In genomic region chr13:9846543-9847434, GRCm38 (mm10) we compare ENCODE assay signal across 8 mouse cellular contexts.
DNase-seq lines count a peak whose midpoint lies in the region; ATAC-seq and TF ChIP-seq lines count a peak whose summit lies in the region.

No protein-coding gene starts in this region.

- no peak overlapping the region for H3K9ac ChIP-seq in CH12.LX (ENCODE audit: insufficient read depth, low read depth)
- H3K9ac ChIP-seq in lung, embryonic 15.5 days: no peak overlapping the region

- no peak for TF ChIP-seq EP300 in CH12.LX (IDR thresholded peaks at IDR 0.05; ENCODE audit: low read length)

- dilution Hi-C loops in CH12.LX (cut with MboI; ENCODE audit: extremely low pct_ligation_motif_present, extremely low pct_unique_long_range_greater_than_20kb, low sequenced_read_pairs): no loop called here

- H3K27me3 ChIP-seq in CH12.LX (replicated peaks): no peaks in the 10 kb centered on the region
- H3K27me3 ChIP-seq in forebrain, embryonic 10.5 days (ENCODE audit: poor library complexity, severe bottlenecking): no peaks in the 10 kb centered on the region
- no peaks in the 10 kb centered on the region for H3K27me3 ChIP-seq in lung, embryonic 15.5 days

- intact Hi-C loops in heart, postnatal 25 days (cut with DNase I): loop anchor here (2.0 to 5.0 kb wide), 4 partner anchors 159 to 664 kb away; no protein-coding TSS in a partner anchor

- peak; percentile 99 to 100 for TF ChIP-seq CTCF in CH12.LX (conservative IDR thresholded peaks at IDR 0.05 in 1 of 2, IDR thresholded peaks at IDR 0.05 in 1 of 2; ENCODE audit: low read depth in 2 of 2, low read length in 2 of 2)
- TF ChIP-seq CTCF in olfactory bulb, adult 2 months (IDR thresholded peaks at IDR 0.05; ENCODE audit: insufficient read depth, low read depth, low read length): peak; percentile 96

- DNase-seq in CH12.LX (ENCODE audit: extremely low read depth): peak; percentile 41
- peak; percentile 75 for DNase-seq in brain, adult 2 months (ENCODE audit: low read depth, low spot score)
- DNase-seq in forebrain, embryonic 10.5 days (ENCODE audit: extremely low spot score, low spot score): peak; percentile 58
- DNase-seq in heart, postnatal 25 days (ENCODE audit: low spot score): peak; percentile 16
- DNase-seq in kidney, postnatal 4 days: peak; percentile 70 to 71
- peak; percentile 39 for DNase-seq in thymus, postnatal 25 days

- H3K4me3 ChIP-seq in CH12.LX (replicated peaks in 1 of 3; ENCODE audit: low read depth in 2 of 3, low read length in 2 of 3, poor library complexity in 1 of 3): no peak overlapping the region
- H3K4me3 ChIP-seq in forebrain, embryonic 10.5 days: no peak overlapping the region
- no peak overlapping the region for H3K4me3 ChIP-seq in lung, embryonic 15.5 days
- no peak overlapping the region for H3K4me3 ChIP-seq in olfactory bulb, adult 2 months (ENCODE audit: insufficient read depth, low read depth, low read length)

- ATAC-seq in lung, embryonic 15.5 days (ENCODE audit: borderline replicate concordance, extremely low read depth, low FRiP score, low TSS enrichment): peak; percentile 67; the same call in 1 of the 2 replicates

- TF ChIP-seq POLR2A in CH12.LX (IDR thresholded peaks at IDR 0.05; ENCODE audit: low read depth, low read length): no peak
- no peak for TF ChIP-seq POLR2A in olfactory bulb, adult 2 months (IDR thresholded peaks at IDR 0.05; ENCODE audit: insufficient read depth, low read depth, low read length)

- in situ Hi-C loops in CH12.LX (cut with MboI; ENCODE audit: low pct_ligation_motif_present, low pct_unique_long_range_greater_than_20kb, low sequenced_read_pairs): loop anchor here (10.0 kb wide), 1 partner anchor 652 kb away; no protein-coding TSS in a partner anchor

- WGBS in forebrain, embryonic 10.5 days: 37% methylated on average over 14 of the region's 14 CpGs
- WGBS in lung, embryonic 15.5 days: 33% methylated on average over 14 of the region's 14 CpGs
- WGBS in olfactory bulb, adult 2 months: 23% methylated on average over 14 of the region's 14 CpGs

- no peak overlapping the region for H3K4me2 ChIP-seq in CH12.LX (ENCODE audit: insufficient read depth, low read depth, poor library complexity, severe bottlenecking)
- H3K4me2 ChIP-seq in lung, embryonic 15.5 days: no peak overlapping the region

- peak; percentile 100 for TF ChIP-seq RAD21 in CH12.LX (IDR thresholded peaks at IDR 0.05; ENCODE audit: low read depth, low read length)

- no peaks in the 10 kb centered on the region for H3K36me3 ChIP-seq in CH12.LX (replicated peaks in 1 of 2; ENCODE audit: control insufficient read depth in 1 of 2, insufficient read depth in 1 of 2, low read length in 1 of 2)
- H3K36me3 ChIP-seq in forebrain, embryonic 10.5 days (replicated peaks): no peaks in the 10 kb centered on the region
- no peaks in the 10 kb centered on the region for H3K36me3 ChIP-seq in lung, embryonic 15.5 days

- H3K79me2 ChIP-seq in CH12.LX (replicated peaks; ENCODE audit: control insufficient read depth, extremely low read depth, insufficient read depth, poor library complexity, severe bottlenecking): no peaks in the 10 kb centered on the region

- no peaks in the 10 kb centered on the region for H3K9me3 ChIP-seq in CH12.LX (replicated peaks; ENCODE audit: low read length)
- H3K9me3 ChIP-seq in forebrain, embryonic 10.5 days: no peaks in the 10 kb centered on the region
- H3K9me3 ChIP-seq in lung, embryonic 15.5 days: no peaks in the 10 kb centered on the region

- peaks cover 0 to 3% of the 10 kb centered on the region in 2 experiments; a peak in 1 of 4 replicates for H3K4me1 ChIP-seq in CH12.LX (ENCODE audit: control insufficient read depth in 1 of 2, insufficient read depth in 2 of 2)
- H3K4me1 ChIP-seq in forebrain, embryonic 10.5 days: no peaks in the 10 kb centered on the region
- no peaks in the 10 kb centered on the region for H3K4me1 ChIP-seq in lung, embryonic 15.5 days
- H3K4me1 ChIP-seq in olfactory bulb, adult 2 months (ENCODE audit: control insufficient read depth, insufficient read depth, low read length): no peaks in the 10 kb centered on the region

- H3K27ac ChIP-seq in CH12.LX (ENCODE audit: insufficient read depth, low read depth): no peak overlapping the region
- H3K27ac ChIP-seq in forebrain, embryonic 10.5 days: no peak overlapping the region
- H3K27ac ChIP-seq in lung, embryonic 15.5 days: no peak overlapping the region
- H3K27ac ChIP-seq in olfactory bulb, adult 2 months (ENCODE audit: insufficient read depth, low read depth, low read length): no peak overlapping the region

TF ChIP-seq in CH12.LX, 34 proteins besides CTCF, POLR2A, EP300 and RAD21:
- TF ChIP-seq POLR2AphosphoS2 (IDR thresholded peaks at IDR 0.05; ENCODE audit: low read depth, low read length): no peak
- TF ChIP-seq ZNF384 (IDR thresholded peaks at IDR 0.05; ENCODE audit: low read depth, low read length): no peak
- no peak for TF ChIP-seq TBP (conservative IDR thresholded peaks at IDR 0.05; ENCODE audit: low read depth, low read length)
- TF ChIP-seq JUN (IDR thresholded peaks at IDR 0.05; ENCODE audit: insufficient read depth, low read depth, low read length): no peak
- TF ChIP-seq NELFE (IDR thresholded peaks at IDR 0.05; ENCODE audit: low read depth, low read length): 0 out of 2 replicates have a peak, but pooled peaks have one; percentile 13
- TF ChIP-seq PAX5 (IDR thresholded peaks at IDR 0.05; ENCODE audit: low read length): no peak
- TF ChIP-seq MAFK (IDR thresholded peaks at IDR 0.05; ENCODE audit: insufficient replicate concordance, low read length): no peak
- no peak for TF ChIP-seq USF2 (conservative IDR thresholded peaks at IDR 0.05; ENCODE audit: low read depth, low read length)
- no peak for TF ChIP-seq JUND (conservative IDR thresholded peaks at IDR 0.05; ENCODE audit: low read depth, low read length)
- no peak for TF ChIP-seq USF1 (IDR thresholded peaks at IDR 0.05; ENCODE audit: low read depth, low read length)
- no peak for TF ChIP-seq ZKSCAN1 (IDR thresholded peaks at IDR 0.05; ENCODE audit: borderline replicate concordance, low read depth, low read length)
- TF ChIP-seq HCFC1 (IDR thresholded peaks at IDR 0.05; ENCODE audit: low read depth, low read length): no peak
- TF ChIP-seq ZC3H11A (IDR thresholded peaks at IDR 0.05; ENCODE audit: low read depth, low read length): peak; percentile 83
- TF ChIP-seq IRF4 (IDR thresholded peaks at IDR 0.05; ENCODE audit: low read depth, low read length): no peak; the same call in 1 of the 2 replicates
- TF ChIP-seq MEF2A (IDR thresholded peaks at IDR 0.05; ENCODE audit: borderline replicate concordance, low read depth, low read length): no peak
- TF ChIP-seq RCOR1 (conservative IDR thresholded peaks at IDR 0.05; ENCODE audit: low read depth, low read length): no peak
- TF ChIP-seq SIN3A (IDR thresholded peaks at IDR 0.05; ENCODE audit: low read length): 0 out of 2 replicates have a peak, but pooled peaks have one; percentile 38
- no peak for TF ChIP-seq ETS1 (conservative IDR thresholded peaks at IDR 0.05; ENCODE audit: low read depth, low read length)
- TF ChIP-seq ELF1 (IDR thresholded peaks at IDR 0.05; ENCODE audit: low read depth, low read length): no peak
- no peak for TF ChIP-seq ZMIZ1 (IDR thresholded peaks at IDR 0.05; ENCODE audit: low read depth, low read length)
- TF ChIP-seq SMC3 (IDR thresholded peaks at IDR 0.05; ENCODE audit: low read depth, low read length): peak; percentile 96
- no peak for TF ChIP-seq MAZ (IDR thresholded peaks at IDR 0.05; ENCODE audit: low read depth, low read length)
- TF ChIP-seq E2F4 (IDR thresholded peaks at IDR 0.05; ENCODE audit: insufficient replicate concordance, low read depth, low read length): no peak
- no peak for TF ChIP-seq TCF12 (IDR thresholded peaks at IDR 0.05; ENCODE audit: low read depth, low read length)
- TF ChIP-seq CHD2 (IDR thresholded peaks at IDR 0.05; ENCODE audit: low read length): no peak
- peak; percentile 64; the same call in 1 of the 2 replicates for TF ChIP-seq MYC (IDR thresholded peaks at IDR 0.05; ENCODE audit: low read depth, low read length)
- TF ChIP-seq BHLHE40 (IDR thresholded peaks at IDR 0.05; ENCODE audit: low read depth, low read length): no peak
- no peak for TF ChIP-seq GABPA (IDR thresholded peaks at IDR 0.05; ENCODE audit: insufficient replicate concordance, low read depth, low read length)
- 0 out of 2 replicates have a peak, but pooled peaks have one; percentile 6 for TF ChIP-seq NRF1 (IDR thresholded peaks at IDR 0.05; ENCODE audit: low read depth, low read length)
- TF ChIP-seq MXI1 (IDR thresholded peaks at IDR 0.05; ENCODE audit: low read depth, low read length): no peak
- no peak for TF ChIP-seq UBTF (IDR thresholded peaks at IDR 0.05; ENCODE audit: low read depth, low read length)
- no peak for TF ChIP-seq CHD1 (IDR thresholded peaks at IDR 0.05; ENCODE audit: low read depth, low read length)
- no peak for TF ChIP-seq KAT2A (IDR thresholded peaks at IDR 0.05; ENCODE audit: insufficient replicate concordance, low read length)
- no peak; the same call in 1 of the 2 replicates for TF ChIP-seq MAX (IDR thresholded peaks at IDR 0.05; ENCODE audit: low read length)

Comparison
In these comparisons a context has a peak if more than half of its experiments do, and no peak if none do; other contexts are left out.
1. DNase-seq: peak in every context shown above with its lines; median percentile 75 in brain, adult 2 months; 70 in kidney, postnatal 4 days; 58 in forebrain, embryonic 10.5 days; 41 in CH12.LX; 39 in thymus, postnatal 25 days; 16 in heart, postnatal 25 days.